2 mouse cellular contexts compared by ENCODE assay signal in the genomic region with DNA sequence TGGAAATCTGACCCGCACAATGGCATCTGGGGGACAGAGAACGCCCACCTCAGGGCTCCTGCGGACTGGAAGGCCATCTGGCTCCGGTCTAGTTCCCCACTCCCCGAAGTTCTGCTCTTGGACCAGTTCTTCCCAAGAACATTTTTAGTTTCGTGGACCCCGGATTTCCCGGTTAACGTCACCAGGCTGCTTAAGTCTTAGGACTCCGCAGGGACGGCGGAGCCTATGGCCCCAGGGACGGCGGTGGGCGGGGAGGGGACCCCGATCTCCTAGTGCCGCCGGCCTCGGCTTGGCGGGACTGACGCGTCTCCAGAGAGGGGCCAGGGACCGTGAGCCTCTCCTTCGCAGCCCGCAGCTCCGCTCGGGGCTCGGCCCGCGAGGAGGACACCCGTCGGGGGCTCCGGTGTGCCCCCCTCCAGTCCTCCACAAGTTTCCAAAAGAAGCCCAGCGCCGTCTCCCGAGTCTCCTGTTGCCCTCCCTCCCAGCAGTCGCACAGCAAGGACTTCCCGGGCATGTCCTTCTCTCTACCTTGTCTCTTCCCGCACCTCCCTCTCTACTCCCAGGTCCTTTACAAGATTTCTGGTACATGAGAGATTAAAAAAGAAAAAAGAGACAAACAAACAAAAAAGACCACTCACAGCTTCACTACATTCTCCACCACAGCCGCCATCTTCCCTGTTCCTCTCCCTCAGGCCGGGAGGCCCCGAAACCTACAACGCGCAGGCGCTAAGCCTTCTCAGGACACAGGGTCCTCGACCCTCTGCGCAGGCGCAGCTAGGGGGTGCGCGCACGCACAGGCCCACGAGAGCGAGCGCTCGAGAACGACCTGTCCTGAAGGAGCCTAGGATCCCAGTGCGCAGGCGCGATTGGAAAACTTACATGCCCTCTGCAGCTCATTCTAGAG.
TF ChIP-seq lines count a peak whose summit lies in the region.

No protein-coding gene starts in this region.

TF ChIP-seq in C2C12, 6 proteins besides CTCF, POLR2A, EP300 and RAD21:
- TF ChIP-seq MAX (IDR thresholded peaks at IDR 0.05), result peak; percentile 16
- TF ChIP-seq MYOG (IDR thresholded peaks at IDR 0.05; ENCODE audit: control insufficient read depth, extremely low read depth, insufficient read length), result no peak
- no peak for TF ChIP-seq CEBPB (IDR thresholded peaks at IDR 0.05; ENCODE audit: low read depth)

TF ChIP-seq in myocyte, 11 proteins besides CTCF, POLR2A, EP300 and RAD21:
- peak; percentile 53 for TF ChIP-seq POLR2AphosphoS2 (IDR thresholded peaks at IDR 0.05; ENCODE audit: insufficient read length, low read depth)
- no peak for TF ChIP-seq TCF3 (IDR thresholded peaks at IDR 0.05; ENCODE audit: insufficient read length, low read depth)
- TF ChIP-seq MYOG (IDR thresholded peaks at IDR 0.05; ENCODE audit: control insufficient read depth in 1 of 3, insufficient read depth in 1 of 3, insufficient read length in 2 of 3, low read depth in 2 of 3), result peak in 1 of 3 experiments; percentile 22
TF ChIP-seq in myocyte: peak in this region for 2.
